Mouse (Mus musculus) C2C12 (cell line): ENCODE results near the gene Vti1a.

Source experiments
- CTCF ChIP-seq: IDR thresholded peaks from one replicate; pipeline ENCODE4 v1.5.1; 2011; ENCODE audit not compliant: control insufficient read depth, insufficient read depth, insufficient read length
- FOSL1 ChIP-seq: IDR thresholded peaks from one replicate; pipeline ENCODE4 v1.8.0; 2011; ENCODE audit warnings: mild to moderate bottlenecking, low read length; ENCODE audit not compliant: poor library complexity, insufficient read depth, severe bottlenecking

GRCm38 (mm10) chr19:55623605-55624004 lies 307.5 kb downstream of the Vti1a start:
- no peak for TF ChIP-seq FOSL1
- TF ChIP-seq CTCF: no peak
